Mouse (Mus musculus) adrenal gland, adult 18-20 months (tissue): ENCODE results near the gene Ldah. TPM values are rescaled to one million over a fixed set of nuclear protein-coding genes. Genes with fewer than 3 reads are reported as not detected.

ENCODE experiments used
- DNase-seq, 2 experiments: peaks; one replicate each; pipeline ENCODE4 v3.0.0; 2021 to 2022; ENCODE audit warnings: low spot score in 2 of 2
- total RNA-seq, 2 experiments: library from RNA; stranded (reverse); gene quantifications; 1 replicate in 1 of 2; 2 replicates in 1 of 2; pipeline ENCODE4 v1.2.3; 2021

The Ldah gene
- total RNA-seq, 2 experiments from 2014 or later, result 52.4 to 55.3 TPM

GRCm38 (mm10) chr12:8275424-8275823 lies 67.5 kb downstream of the Ldah start:
- no peak for DNase-seq

- DNase-seq, result no peak
Measured at GRCm38 (mm10) chr12:8281225-8282017, 73.5 kb downstream of the Ldah start.

- no peak for DNase-seq
Measured at GRCm38 (mm10) chr12:8287970-8288369, 80.1 kb downstream of the Ldah start.

GRCm38 (mm10) chr12:8289099-8289498 lies 81.2 kb downstream of the Ldah start:
- DNase-seq, result no peak

- no peak for DNase-seq
Measured at GRCm38 (mm10) chr12:8289499-8289898, 81.6 kb downstream of the Ldah start.

GRCm38 (mm10) chr12:8291157-8291853 lies 83.4 kb downstream of the Ldah start:
- DNase-seq, result no peak

- DNase-seq, result no peak
Measured at GRCm38 (mm10) chr12:8295307-8295913, 87.5 kb downstream of the Ldah start.

GRCm38 (mm10) chr12:8296154-8296553 lies 88.2 kb downstream of the Ldah start:
- DNase-seq, result no peak

- DNase-seq, result no peak
Measured at GRCm38 (mm10) chr12:8297586-8298214, 89.8 kb downstream of the Ldah start.

- DNase-seq, result no peak
Measured at GRCm38 (mm10) chr12:8298361-8299142, 90.6 kb downstream of the Ldah start.

GRCm38 (mm10) chr12:8299143-8300110 lies 91.5 kb downstream of the Ldah start:
- DNase-seq, result no peak

- no peak for DNase-seq
Measured at GRCm38 (mm10) chr12:8300111-8300480, 92.2 kb downstream of the Ldah start.

- DNase-seq, result no peak
Measured at GRCm38 (mm10) chr12:8300521-8300920, 92.6 kb downstream of the Ldah start.

- no peak for DNase-seq
Measured at GRCm38 (mm10) chr12:8301011-8301814, 93.3 kb downstream of the Ldah start.

- DNase-seq, result no peak
Measured at GRCm38 (mm10) chr12:8301841-8302431, 94.0 kb downstream of the Ldah start, which contains the start of gene Gdf7. Gdf7 (minus strand) TSS chr12:8301954.

GRCm38 (mm10) chr12:8305258-8305657 lies 97.4 kb downstream of the Ldah start:
- DNase-seq, result no peak

- DNase-seq, result peak; percentile 52 to 72
Measured at GRCm38 (mm10) chr12:8306432-8306831, 98.5 kb downstream of the Ldah start.

- DNase-seq, result no peak
Measured at GRCm38 (mm10) chr12:8306910-8307309, 99.0 kb downstream of the Ldah start.
